ENCODE assay signal across 8 mouse cellular contexts in the genomic region with DNA sequence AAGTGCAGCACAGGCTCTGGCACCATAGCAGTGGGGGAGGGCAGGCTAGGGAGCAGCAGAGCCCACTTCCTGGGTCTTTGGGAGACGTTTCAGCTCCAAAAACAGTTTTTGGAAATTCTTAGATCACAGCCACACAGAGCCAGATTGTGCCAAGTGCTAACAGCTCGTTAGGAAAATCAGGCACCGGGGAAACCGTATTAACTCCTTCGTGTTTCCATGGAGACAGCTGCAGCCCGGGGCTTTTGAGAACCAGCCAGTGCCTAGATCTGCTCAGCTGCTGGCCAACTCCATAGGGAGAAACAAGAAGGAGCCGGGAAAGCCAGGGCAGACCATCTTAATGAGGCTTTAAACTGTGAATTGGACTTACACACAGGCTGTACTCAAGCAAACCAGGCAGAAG. TPM values are rescaled to one million over a fixed set of nuclear protein-coding genes. Genes with fewer than 3 reads are reported as not detected.
A peak's percentile ranks its signal among the peaks of the same experiment; 100 is the strongest.
DNase-seq lines count a peak whose midpoint lies in the region; ATAC-seq lines count a peak whose summit lies in the region.

No protein-coding gene starts in this region.

- DNase-seq in heart, adult 18-20 months: no peak
- DNase-seq in limb, embryonic 10.5 days (ENCODE audit: low spot score): peak; percentile 60
- peak; percentile 81 to 84 for DNase-seq in right cerebral cortex, adult 2 months (ENCODE audit: low spot score in 2 of 2)
- DNase-seq in gastrocnemius, adult 18-20 months (ENCODE audit: low spot score): no peak

- 13% methylated on average over 7 of the region's 7 CpGs for WGBS in heart, embryonic 13.5 days
- 1% methylated on average over 7 of the region's 7 CpGs for WGBS in forebrain, embryonic 12.5 days
- WGBS in kidney, embryonic 15.5 days: 8% methylated on average over 7 of the region's 7 CpGs
- 16% methylated on average over 7 of the region's 7 CpGs for WGBS in limb, embryonic 10.5 days

- no peaks in the 10 kb centered on the region for H3K36me3 ChIP-seq in heart, embryonic 13.5 days
- no peaks in the 10 kb centered on the region for H3K36me3 ChIP-seq in forebrain, embryonic 12.5 days (replicated peaks)
- no peaks in the 10 kb centered on the region for H3K36me3 ChIP-seq in kidney, embryonic 15.5 days
- no peaks in the 10 kb centered on the region for H3K36me3 ChIP-seq in limb, embryonic 10.5 days

- H3K4me3 ChIP-seq in heart, embryonic 13.5 days: no peak overlapping the region
- no peak overlapping the region; the same call in 1 of the 2 replicates for H3K4me3 ChIP-seq in forebrain, embryonic 12.5 days (replicated peaks)
- no peak overlapping the region for H3K4me3 ChIP-seq in kidney, embryonic 15.5 days (replicated peaks)
- H3K4me3 ChIP-seq in limb, embryonic 10.5 days: 0 out of 2 replicates have a peak overlapping the region, but pooled peaks have one; percentile 12

- H3K9ac ChIP-seq in heart, embryonic 13.5 days: no peak overlapping the region
- H3K9ac ChIP-seq in forebrain, embryonic 12.5 days: no peak overlapping the region; the same call in 1 of the 2 replicates
- H3K9ac ChIP-seq in kidney, embryonic 15.5 days: no peak overlapping the region

- ATAC-seq in heart, embryonic 13.5 days (ENCODE audit: extremely low read depth, insufficient number of reproducible peaks, low FRiP score, low TSS enrichment): no peak
- peak; percentile 88 for ATAC-seq in forebrain, embryonic 12.5 days (ENCODE audit: low FRiP score)
- 0 out of 2 replicates have a peak, but pooled peaks have one; percentile 29 for ATAC-seq in kidney, embryonic 15.5 days (replicated peaks; ENCODE audit: low FRiP score)
- ATAC-seq in activated CD4-positive, CD25-positive, alpha-beta regulatory T cell, adult 4 months: no peak

- H3K4me1 ChIP-seq in heart, embryonic 13.5 days: peaks cover 21% of the 10 kb centered on the region
- H3K4me1 ChIP-seq in forebrain, embryonic 12.5 days: peaks cover 15% of the 10 kb centered on the region
- H3K4me1 ChIP-seq in kidney, embryonic 15.5 days: peaks cover 10% of the 10 kb centered on the region
- peaks cover 19% of the 10 kb centered on the region for H3K4me1 ChIP-seq in limb, embryonic 10.5 days

- H3K9me3 ChIP-seq in heart, embryonic 13.5 days: no peaks in the 10 kb centered on the region
- H3K9me3 ChIP-seq in forebrain, embryonic 12.5 days: no peaks in the 10 kb centered on the region
- no peaks in the 10 kb centered on the region for H3K9me3 ChIP-seq in kidney, embryonic 15.5 days (replicated peaks)
- H3K9me3 ChIP-seq in limb, embryonic 10.5 days (replicated peaks): no peaks in the 10 kb centered on the region

- no peak overlapping the region for H3K27ac ChIP-seq in heart, embryonic 13.5 days (replicated peaks)
- peak overlapping the region; percentile 95 for H3K27ac ChIP-seq in forebrain, embryonic 12.5 days
- H3K27ac ChIP-seq in kidney, embryonic 15.5 days: no peak overlapping the region
- H3K27ac ChIP-seq in limb, embryonic 10.5 days: peak overlapping the region; percentile 74

- H3K27me3 ChIP-seq in heart, embryonic 13.5 days (replicated peaks): no peaks in the 10 kb centered on the region; the same call in 1 of the 2 replicates
- no peaks in the 10 kb centered on the region for H3K27me3 ChIP-seq in forebrain, embryonic 12.5 days
- H3K27me3 ChIP-seq in kidney, embryonic 15.5 days: no peaks in the 10 kb centered on the region
- no peaks in the 10 kb centered on the region for H3K27me3 ChIP-seq in limb, embryonic 10.5 days (ENCODE audit: low read depth, poor library complexity, severe bottlenecking)

- peak overlapping the region; percentile 25; the same call in 1 of the 2 replicates for H3K4me2 ChIP-seq in heart, embryonic 13.5 days
- H3K4me2 ChIP-seq in forebrain, embryonic 12.5 days: peak overlapping the region; percentile 35
- 0 out of 2 replicates have a peak overlapping the region, but pooled peaks have one; percentile 2 for H3K4me2 ChIP-seq in kidney, embryonic 15.5 days

RNA-seq across cellular contexts. Expression of a gene that starts 11.9 kb away (rescaled TPM):
- 0.23 and 0.24 TPM in 2 replicates for polyA plus RNA-seq in heart, embryonic 13.5 days (2015; fragmentation: Nextera tagmentation; extraction: Ambion mirVana)
- 10 to 100 TPM; 13.5 to 14.5 TPM for total RNA-seq in heart, adult 18-20 months (2021)
- polyA plus RNA-seq in forebrain, embryonic 12.5 days (2016; fragmentation: Nextera tagmentation; extraction: Ambion mirVana): 0.14 and 0.18 TPM in 2 replicates
- polyA plus RNA-seq in kidney, embryonic 15.5 days (2015; fragmentation: Nextera tagmentation; extraction: Ambion mirVana): 0.38 and 0.64 TPM in 2 replicates
- polyA plus RNA-seq in limb, embryonic 10.5 days (2016; fragmentation: Nextera tagmentation; extraction: Ambion mirVana): 0.03 and 0.04 TPM in 2 replicates
- 1 to 10 TPM; 6.2 to 6.5 TPM for total RNA-seq in gastrocnemius, adult 18-20 months (2021)
- not detected for polyA plus RNA-seq in activated CD4-positive, CD25-positive, alpha-beta regulatory T cell, adult 4 months (2017; shearing (Covaris generic))

Comparison
In these comparisons a context has a peak if more than half of its experiments do, and no peak if none do; other contexts are left out.
1. ATAC-seq: peak in forebrain, embryonic 12.5 days (single experiment) and kidney, embryonic 15.5 days (single experiment); none in heart, embryonic 13.5 days (single experiment) and activated CD4-positive, CD25-positive, alpha-beta regulatory T cell, adult 4 months (single experiment).
2. H3K27ac ChIP-seq: peak in forebrain, embryonic 12.5 days (single experiment) and limb, embryonic 10.5 days (single experiment); none in heart, embryonic 13.5 days (single experiment) and kidney, embryonic 15.5 days (single experiment).
3. DNase-seq: peak in limb, embryonic 10.5 days (single experiment) and right cerebral cortex, adult 2 months (2 of 2); none in heart, adult 18-20 months (0 of 2) and gastrocnemius, adult 18-20 months (single experiment).
4. Peak in every context shown above with its lines, with median percentiles within 50 percentile points of each other: H3K4me2 ChIP-seq.